Comparison of ENCODE assay signal across 15 mouse cellular contexts in genomic region chr2:151991446-151991845, GRCm38 (mm10). TPM values are rescaled to one million over a fixed set of nuclear protein-coding genes. Genes with fewer than 3 reads are reported as not detected.
DNase-seq lines count a peak whose midpoint lies in the region; ATAC-seq and TF ChIP-seq lines count a peak whose summit lies in the region.
"Had no signal": no experiment of that assay in that cellular context is flagged by ENCODE, and none has a peak within 500 bp of the region (broad histone marks: within the 10 kb centered on the region; RNA-seq: fewer than 3 reads in every experiment).

No protein-coding gene starts in this region.

- DNase-seq in midbrain, embryonic 11.5 days (ENCODE audit: low spot score, missing footprints): no peak
- no peak for DNase-seq in midbrain, postnatal 0 days (ENCODE audit: low spot score)
- DNase-seq in embryonic facial prominence, embryonic 10.5 days (ENCODE audit: low spot score): no peak
- DNase-seq in hindbrain, embryonic 11.5 days (ENCODE audit: low spot score): no peak
- no peak for DNase-seq in midbrain, embryonic 14.5 days
- DNase-seq in right cerebral cortex, postnatal 14 days: no peak
- DNase-seq in right cerebral cortex, adult 18-20 months: no peak
- DNase-seq: cerebellum, adult 11 months; gastrocnemius, postnatal 10 days; kidney, adult 2 months; kidney, postnatal 14 days had no signal

- TF ChIP-seq CTCF in midbrain, postnatal 0 days (IDR thresholded peaks at IDR 0.05): no peak

- H3K27ac ChIP-seq in midbrain, embryonic 11.5 days (ENCODE audit: low read depth, low read length): peak overlapping the region; percentile 41; the same call in 1 of the 2 replicates
- H3K27ac ChIP-seq in midbrain, postnatal 0 days (ENCODE audit: low read depth, low read length): no peak overlapping the region
- 0 out of 2 replicates have a peak overlapping the region, but pooled peaks have one; percentile 40 for H3K27ac ChIP-seq in embryonic facial prominence, embryonic 10.5 days (replicated peaks)
- H3K27ac ChIP-seq in hindbrain, embryonic 11.5 days (ENCODE audit: low read depth, low read length): peak overlapping the region; percentile 68
- no peak overlapping the region for H3K27ac ChIP-seq in midbrain, embryonic 14.5 days (replicated peaks; ENCODE audit: low read depth, low read length)
- H3K27ac ChIP-seq: embryonic facial prominence, embryonic 12.5 days; left cerebral cortex, adult 2 months; limb, embryonic 13.5 days; liver, embryonic 14.5 days had no signal

- H3K9ac ChIP-seq in midbrain, embryonic 11.5 days (ENCODE audit: low read length): no peak overlapping the region
- no peak overlapping the region for H3K9ac ChIP-seq in midbrain, postnatal 0 days (replicated peaks; ENCODE audit: low read length, poor library complexity, severe bottlenecking)
- H3K9ac ChIP-seq in hindbrain, embryonic 11.5 days (ENCODE audit: low read depth, low read length): no peak overlapping the region
- H3K9ac ChIP-seq in midbrain, embryonic 14.5 days (replicated peaks; ENCODE audit: low read length): no peak overlapping the region
- H3K9ac ChIP-seq: embryonic facial prominence, embryonic 12.5 days; limb, embryonic 13.5 days; liver, embryonic 14.5 days had no signal

- ATAC-seq in midbrain, embryonic 11.5 days (ENCODE audit: low FRiP score): peak; percentile 57
- no peak for ATAC-seq in midbrain, postnatal 0 days (ENCODE audit: low FRiP score)
- peak; percentile 67 for ATAC-seq in hindbrain, embryonic 11.5 days (ENCODE audit: low FRiP score)
- ATAC-seq in midbrain, embryonic 14.5 days (ENCODE audit: low FRiP score, low TSS enrichment): 0 out of 2 replicates have a peak, but pooled peaks have one; percentile 36

- no peaks in the 10 kb centered on the region for H3K9me3 ChIP-seq in midbrain, embryonic 11.5 days (ENCODE audit: control insufficient read depth, low read length)
- no peaks in the 10 kb centered on the region for H3K9me3 ChIP-seq in midbrain, postnatal 0 days (ENCODE audit: low read length)
- no peaks in the 10 kb centered on the region for H3K9me3 ChIP-seq in embryonic facial prominence, embryonic 10.5 days
- H3K9me3 ChIP-seq in hindbrain, embryonic 11.5 days (ENCODE audit: control insufficient read depth, low read length): no peaks in the 10 kb centered on the region
- no peaks in the 10 kb centered on the region for H3K9me3 ChIP-seq in midbrain, embryonic 14.5 days (ENCODE audit: control insufficient read depth, low read length)
- H3K9me3 ChIP-seq: embryonic facial prominence, embryonic 12.5 days; limb, embryonic 13.5 days had no signal

- H3K27me3 ChIP-seq in midbrain, embryonic 11.5 days (ENCODE audit: control insufficient read depth, insufficient read depth, low read length): peaks cover 9% of the 10 kb centered on the region
- peaks cover 3% of the 10 kb centered on the region; the same call in 1 of the 2 replicates for H3K27me3 ChIP-seq in midbrain, postnatal 0 days (ENCODE audit: insufficient read depth, low read length)
- peaks cover 47% of the 10 kb centered on the region for H3K27me3 ChIP-seq in embryonic facial prominence, embryonic 10.5 days (replicated peaks; ENCODE audit: low read depth, poor library complexity, severe bottlenecking)
- peaks cover 12% of the 10 kb centered on the region for H3K27me3 ChIP-seq in hindbrain, embryonic 11.5 days (ENCODE audit: control insufficient read depth, insufficient read depth, low read length)
- peaks cover 12% of the 10 kb centered on the region; the same call in 1 of the 2 replicates for H3K27me3 ChIP-seq in midbrain, embryonic 14.5 days (ENCODE audit: control insufficient read depth, insufficient read depth, low read length)

- peaks cover 7% of the 10 kb centered on the region for H3K4me1 ChIP-seq in midbrain, embryonic 11.5 days (ENCODE audit: control insufficient read depth, insufficient read depth, low read length)
- H3K4me1 ChIP-seq in midbrain, postnatal 0 days (ENCODE audit: insufficient read depth, low read length): peaks cover 3% of the 10 kb centered on the region; the same call in 1 of the 2 replicates
- H3K4me1 ChIP-seq in embryonic facial prominence, embryonic 10.5 days: peaks cover 32% of the 10 kb centered on the region
- H3K4me1 ChIP-seq in hindbrain, embryonic 11.5 days (replicated peaks; ENCODE audit: control insufficient read depth, insufficient read depth, low read length): no peaks in the 10 kb centered on the region; the same call in 1 of the 2 replicates
- 0 out of 2 replicates have a peak, but pooled peaks cover 3% of the 10 kb centered on the region for H3K4me1 ChIP-seq in midbrain, embryonic 14.5 days (ENCODE audit: control insufficient read depth, insufficient read depth, low read length)

- H3K4me2 ChIP-seq in midbrain, embryonic 11.5 days: no peak overlapping the region
- no peak overlapping the region for H3K4me2 ChIP-seq in midbrain, postnatal 0 days (ENCODE audit: low read depth, low read length, poor library complexity, severe bottlenecking)
- H3K4me2 ChIP-seq in hindbrain, embryonic 11.5 days (replicated peaks; ENCODE audit: low read depth, low read length): no peak overlapping the region
- H3K4me2 ChIP-seq in midbrain, embryonic 14.5 days (ENCODE audit: low read length): no peak overlapping the region
- H3K4me2 ChIP-seq: embryonic facial prominence, embryonic 12.5 days; limb, embryonic 13.5 days had no signal

- H3K4me3 ChIP-seq in midbrain, embryonic 11.5 days (ENCODE audit: low read depth, low read length): no peak overlapping the region
- no peak overlapping the region for H3K4me3 ChIP-seq in midbrain, postnatal 0 days (ENCODE audit: low read depth, low read length)
- no peak overlapping the region for H3K4me3 ChIP-seq in embryonic facial prominence, embryonic 10.5 days
- no peak overlapping the region for H3K4me3 ChIP-seq in hindbrain, embryonic 11.5 days (ENCODE audit: low read depth, low read length)
- H3K4me3 ChIP-seq in midbrain, embryonic 14.5 days (replicated peaks; ENCODE audit: low read depth, low read length): no peak overlapping the region
- H3K4me3 ChIP-seq: embryonic facial prominence, embryonic 12.5 days; left cerebral cortex, adult 2 months; limb, embryonic 13.5 days had no signal

- 51% methylated on average over 5 of the region's 5 CpGs for WGBS in midbrain, embryonic 11.5 days
- WGBS in midbrain, postnatal 0 days: 41% methylated on average over 5 of the region's 5 CpGs
- WGBS in embryonic facial prominence, embryonic 10.5 days: 42% methylated on average over 5 of the region's 5 CpGs
- 35% methylated on average over 5 of the region's 5 CpGs for WGBS in hindbrain, embryonic 11.5 days
- 23% methylated on average over 5 of the region's 5 CpGs for WGBS in midbrain, embryonic 14.5 days

- no peaks in the 10 kb centered on the region for H3K36me3 ChIP-seq in midbrain, embryonic 11.5 days (ENCODE audit: control insufficient read depth, insufficient read depth, low read length)
- H3K36me3 ChIP-seq in midbrain, postnatal 0 days (ENCODE audit: insufficient read depth, low read length): no peaks in the 10 kb centered on the region
- H3K36me3 ChIP-seq in embryonic facial prominence, embryonic 10.5 days (replicated peaks): no peaks in the 10 kb centered on the region
- no peaks in the 10 kb centered on the region for H3K36me3 ChIP-seq in hindbrain, embryonic 11.5 days (ENCODE audit: control insufficient read depth, insufficient read depth, low read length)
- H3K36me3 ChIP-seq in midbrain, embryonic 14.5 days (ENCODE audit: control insufficient read depth, insufficient read depth, low read length): no peaks in the 10 kb centered on the region
- H3K36me3 ChIP-seq: embryonic facial prominence, embryonic 12.5 days; limb, embryonic 13.5 days had no signal

RNA-seq across cellular contexts. Expression of gene Slc52a3, which starts 4.9 kb away (rescaled TPM):
- 0.64 and 0.88 TPM in 2 replicates for polyA plus RNA-seq in midbrain, embryonic 11.5 days (2014; fragmentation: Nextera tagmentation; extraction: Ambion mirVana)
- 2.6 and 3.5 TPM in 2 replicates for total RNA-seq in midbrain, postnatal 0 days (2014; rRNA removed)
- 2.2 and 2.6 TPM in 2 replicates for polyA plus RNA-seq in midbrain, postnatal 0 days (2015; fragmentation: Nextera tagmentation; extraction: Ambion mirVana)
- 0.63 and 0.80 TPM in 2 replicates for polyA plus RNA-seq in embryonic facial prominence, embryonic 10.5 days (2016; fragmentation: Nextera tagmentation; extraction: Ambion mirVana)
- polyA plus RNA-seq in hindbrain, embryonic 11.5 days (2014; fragmentation: Nextera tagmentation; extraction: Ambion mirVana): 0.56 and 0.73 TPM in 2 replicates
- polyA plus RNA-seq in midbrain, embryonic 14.5 days (2014; fragmentation: Nextera tagmentation; extraction: Ambion mirVana): 0.42 and 0.74 TPM in 2 replicates

RNA-seq across cellular contexts. Expression of gene Fam110a, which starts 11.4 kb away (rescaled TPM):
- polyA plus RNA-seq in midbrain, embryonic 11.5 days (2014; fragmentation: Nextera tagmentation; extraction: Ambion mirVana): 85.9 and 96.4 TPM in 2 replicates
- 25.9 and 28.7 TPM in 2 replicates for total RNA-seq in midbrain, postnatal 0 days (2014; rRNA removed)
- 36.1 and 43.5 TPM in 2 replicates for polyA plus RNA-seq in midbrain, postnatal 0 days (2015; fragmentation: Nextera tagmentation; extraction: Ambion mirVana)
- polyA plus RNA-seq in embryonic facial prominence, embryonic 10.5 days (2016; fragmentation: Nextera tagmentation; extraction: Ambion mirVana): 48.4 and 55.0 TPM in 2 replicates
- polyA plus RNA-seq in hindbrain, embryonic 11.5 days (2014; fragmentation: Nextera tagmentation; extraction: Ambion mirVana): 87.1 and 87.5 TPM in 2 replicates
- 55.8 and 67.5 TPM in 2 replicates for polyA plus RNA-seq in midbrain, embryonic 14.5 days (2014; fragmentation: Nextera tagmentation; extraction: Ambion mirVana)

Comparison
In these comparisons a context has a peak if more than half of its experiments do, and no peak if none do; other contexts are left out.
1. H3K27ac ChIP-seq: peak in midbrain, embryonic 11.5 days (single experiment), embryonic facial prominence, embryonic 10.5 days (single experiment) and hindbrain, embryonic 11.5 days (single experiment); none in midbrain, postnatal 0 days (single experiment) and midbrain, embryonic 14.5 days (single experiment).